In genomic region chr12:36678220-36678619, GRCm38 (mm10) we compare ENCODE assay signal across 14 mouse cellular contexts.
"Had no signal": no experiment of that assay in that cellular context is flagged by ENCODE, and none has a peak within 500 bp of the region (broad histone marks: within the 10 kb centered on the region; RNA-seq: fewer than 3 reads in every experiment).

No protein-coding gene starts in this region.

- H3K9me3 ChIP-seq: liver, embryonic 13.5 days; lung, embryonic 15.5 days; neural tube, embryonic 13.5 days; stomach, embryonic 15.5 days had no signal

- H3K4me3 ChIP-seq: left cerebral cortex, adult 2 months; liver, embryonic 13.5 days; lung, embryonic 15.5 days; neural tube, embryonic 13.5 days; stomach, embryonic 15.5 days had no signal

- H3K27ac ChIP-seq: left cerebral cortex, adult 2 months; liver, embryonic 13.5 days; lung, embryonic 15.5 days; macrophage; neural tube, embryonic 13.5 days; stomach, embryonic 15.5 days had no signal

- ATAC-seq: liver, postnatal 0 days had no signal

- H3K36me3 ChIP-seq: liver, embryonic 13.5 days; lung, embryonic 15.5 days; neural tube, embryonic 13.5 days; stomach, embryonic 15.5 days had no signal

- DNase-seq: kidney, postnatal 25 days; liver; liver, embryonic 13.5 days; liver, postnatal 0 days; lung, postnatal 14 days; right cerebral cortex, postnatal 14 days; thymus, postnatal 4 days had no signal

- H3K4me1 ChIP-seq: liver, embryonic 13.5 days; lung, embryonic 15.5 days; megakaryocyte, embryonic 14.5 days; neural tube, embryonic 13.5 days; stomach, embryonic 15.5 days had no signal

- H3K4me2 ChIP-seq: liver, embryonic 13.5 days; lung, embryonic 15.5 days; midbrain, embryonic 11.5 days; neural tube, embryonic 13.5 days; stomach, embryonic 15.5 days had no signal

- H3K9ac ChIP-seq: liver, embryonic 13.5 days; liver, postnatal 0 days; lung, embryonic 15.5 days; neural tube, embryonic 13.5 days; stomach, embryonic 15.5 days had no signal

- H3K27me3 ChIP-seq: liver, embryonic 13.5 days; lung, embryonic 15.5 days; megakaryocyte, embryonic 14.5 days; neural tube, embryonic 13.5 days; stomach, embryonic 15.5 days had no signal
